Mouse (Mus musculus) embryonic facial prominence, embryonic 13.5 days (tissue): ENCODE measurements around the gene Crb1. TPM values are rescaled to one million over a fixed set of nuclear protein-coding genes. Genes with fewer than 3 reads are reported as not detected.
"Not testable (repeated sequence)": the region's sequence is repeated elsewhere in the genome, so short reads cannot be mapped to it uniquely, and the experiment has no call there.

ENCODE experiments used
- ATAC-seq: fragments of 200-750 bp; cut with Nextera tagmentation; 2 replicates; pipeline ENCODE4 v1.8.0; 2017; ENCODE audit warnings: low read depth; ENCODE audit not compliant: insufficient number of reproducible peaks, insufficient read depth, low FRiP score, low TSS enrichment
- H3K27ac ChIP-seq: fragments of 300-500 bp; sonication (generic); 2 replicates; pipeline ENCODE4 v1.5.1; 2015; ENCODE audit warnings: moderate library complexity, mild to moderate bottlenecking, inconsistent platforms
- H3K27me3 ChIP-seq: fragments of 300-500 bp; sonication (generic); 2 replicates; pipeline ENCODE4 v1.6.1; 2015; ENCODE audit warnings: mild to moderate bottlenecking, inconsistent platforms
- H3K36me3 ChIP-seq: fragments of 300-500 bp; sonication (generic); 2 replicates; pipeline ENCODE4 v1.6.1; 2015; ENCODE audit warnings: mild to moderate bottlenecking, inconsistent platforms
- H3K4me1 ChIP-seq: fragments of 300-500 bp; sonication (generic); 2 replicates; pipeline ENCODE4 v1.6.1; 2015; ENCODE audit warnings: inconsistent platforms
- H3K4me2 ChIP-seq: fragments of 300-500 bp; sonication (generic); 2 replicates; pipeline ENCODE4 v1.6.1; 2015; ENCODE audit warnings: moderate library complexity, mild to moderate bottlenecking, inconsistent platforms
- H3K4me3 ChIP-seq: fragments of 300-500 bp; sonication (generic); 2 replicates; pipeline ENCODE4 v1.5.1; 2015; ENCODE audit warnings: mild to moderate bottlenecking, inconsistent platforms
- H3K9ac ChIP-seq: fragments of 300-500 bp; sonication (generic); 2 replicates; pipeline ENCODE4 v1.6.1; 2015; ENCODE audit warnings: mild to moderate bottlenecking, inconsistent platforms
- H3K9me3 ChIP-seq: fragments of 300-500 bp; sonication (generic); 2 replicates; pipeline ENCODE4 v1.6.1; 2016; ENCODE audit warnings: inconsistent platforms
- WGBS: fragments of 180-500 bp; shearing (Covaris S2); methylation state at CpG from one replicate; pipeline ENCODE4 v1.1.7; 2015; ENCODE audit warnings: mixed read lengths; 5-methylcytosine and 5-hydroxymethylcytosine counted together
- polyA plus RNA-seq: library from polyadenylated mRNA; unstranded; fragments of >200 nt; fragmentation: Nextera tagmentation; extraction: Ambion mirVana; gene quantifications from 2 replicates; pipeline ENCODE4 v1.2.1, GENCODE M21; 2015

Crb1 gene
- polyA plus RNA-seq, 1 experiment from 2014 or later = not detected

DNA sequence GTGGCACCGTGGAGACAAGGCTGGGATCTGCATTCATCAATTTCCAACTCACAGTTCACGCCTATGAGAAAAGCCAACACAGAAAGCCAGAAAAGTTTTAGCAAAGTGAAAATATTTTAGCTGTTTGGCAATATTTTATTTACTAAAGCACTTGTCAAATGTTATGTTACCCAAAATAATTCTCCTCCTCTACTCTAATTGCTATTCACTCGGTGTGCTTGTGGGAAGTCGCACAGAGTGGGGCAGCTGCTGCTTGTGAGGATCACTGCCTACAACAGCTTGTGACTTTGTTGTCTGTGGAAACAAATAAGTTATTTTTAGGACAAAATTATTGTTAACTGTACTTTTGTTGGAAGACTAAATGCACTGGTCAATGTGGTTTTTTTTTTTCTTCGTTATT is 48.6 kb downstream of the Crb1 start:
- Histone ChIP-seq H3K27me3 (no peaks in the 10 kb centered on the region), H3K36me3 (no peaks in the 10 kb centered on the region), H3K27ac (no peak overlapping the region), H3K4me1 (no peaks in the 10 kb centered on the region), H3K9me3 (no peaks in the 10 kb centered on the region), H3K4me3 (no peak overlapping the region), H3K9ac (no peak overlapping the region), H3K4me2 (no peak overlapping the region)
- ATAC-seq = no peak
- WGBS = 87% methylated on average over 5 of the region's 5 CpGs

DNA sequence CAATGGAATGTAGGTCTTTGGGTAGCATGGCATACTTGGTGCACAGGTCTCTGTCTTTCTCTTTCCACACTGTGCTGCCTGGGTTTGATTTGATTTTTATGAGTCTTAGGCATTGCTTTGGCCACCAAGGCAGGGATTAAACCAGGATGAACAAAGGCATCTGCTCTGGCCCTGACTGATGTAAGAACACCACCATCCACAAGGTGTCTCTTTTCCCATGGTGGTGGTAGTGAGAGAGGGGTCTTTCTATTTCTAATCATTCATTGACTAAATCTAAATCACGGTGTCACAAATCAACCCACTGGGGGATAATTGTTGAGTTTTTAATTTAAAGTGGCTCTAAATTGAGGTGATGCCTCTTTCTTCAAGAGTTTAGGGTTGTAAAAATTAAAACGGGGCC is 51.5 kb downstream of the Crb1 start:
- WGBS = 66% methylated on average over 2 of the region's 2 CpGs
- ATAC-seq = no peak
- no peak overlapping the region for H3K4me3 ChIP-seq
- no peaks in the 10 kb centered on the region for H3K36me3 ChIP-seq
- no peaks in the 10 kb centered on the region for H3K27me3 ChIP-seq
- no peaks in the 10 kb centered on the region for H3K9me3 ChIP-seq
- no peak overlapping the region for H3K27ac ChIP-seq
- no peaks in the 10 kb centered on the region for H3K4me1 ChIP-seq
- no peak overlapping the region for H3K4me2 ChIP-seq
- no peak overlapping the region for H3K9ac ChIP-seq

DNA sequence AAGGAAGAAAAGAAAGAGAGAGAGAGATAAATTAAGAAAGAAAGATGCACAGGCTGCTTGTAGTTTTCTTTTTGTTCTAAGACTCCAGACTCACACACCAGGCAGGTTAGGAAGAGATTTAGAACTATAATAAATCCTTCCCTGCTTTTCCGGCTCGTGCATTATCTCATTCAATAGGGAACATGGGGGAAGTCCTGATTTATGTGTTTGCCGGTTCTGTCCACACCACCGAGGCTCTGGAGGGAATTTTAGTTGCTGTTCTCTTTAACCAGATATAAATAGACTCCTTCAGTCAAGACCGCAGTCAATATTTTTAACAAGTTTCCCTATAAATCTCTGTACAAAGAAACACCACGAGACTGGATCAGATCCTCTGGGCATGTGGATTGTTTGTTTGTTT is 57.1 kb downstream of the Crb1 start:
- Histone ChIP-seq H3K27me3 (no peaks in the 10 kb centered on the region), H3K4me2 (no peak overlapping the region), H3K9ac (no peak overlapping the region), H3K36me3 (no peaks in the 10 kb centered on the region), H3K9me3 (no peaks in the 10 kb centered on the region), H3K27ac (no peak overlapping the region), H3K4me1 (no peaks in the 10 kb centered on the region), H3K4me3 (no peak overlapping the region)
- no peak for ATAC-seq
- WGBS = 85% methylated on average over 6 of the region's 6 CpGs

DNA sequence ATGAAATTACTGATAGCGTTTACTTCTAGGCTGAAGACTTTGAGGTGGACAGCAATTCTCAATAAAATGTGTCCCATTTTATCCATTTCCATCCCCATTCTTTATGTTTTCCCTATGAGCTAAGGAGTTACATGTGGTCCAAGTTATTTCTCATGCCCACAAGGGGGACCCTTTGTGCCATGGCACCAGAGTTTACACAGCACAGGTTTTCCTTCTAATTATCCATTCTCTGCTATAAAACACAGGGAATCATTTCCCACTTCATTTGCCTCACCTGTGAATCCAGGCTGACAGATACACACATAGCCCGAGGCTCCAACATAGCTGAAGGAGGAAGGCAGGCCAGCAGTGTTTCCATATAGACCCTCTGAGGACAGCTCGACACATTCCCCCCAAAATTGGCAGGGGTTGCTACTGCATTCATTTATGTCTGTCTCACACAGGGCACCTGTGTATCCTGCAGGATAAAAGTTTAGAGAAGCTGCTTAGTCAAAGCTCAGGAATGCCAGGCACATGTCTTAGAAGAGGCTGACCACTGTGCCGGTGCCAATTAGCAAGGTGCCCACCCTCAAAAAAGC is 62.5 kb downstream of the Crb1 start:
- Histone ChIP-seq H3K9ac (no peak overlapping the region), H3K27me3 (no peaks in the 10 kb centered on the region), H3K9me3 (no peaks in the 10 kb centered on the region), H3K4me1 (no peaks in the 10 kb centered on the region), H3K36me3 (no peaks in the 10 kb centered on the region), H3K27ac (no peak overlapping the region), H3K4me3 (no peak overlapping the region), H3K4me2 (no peak overlapping the region)
- WGBS = 85% methylated on average over 4 of the region's 4 CpGs
- ATAC-seq = no peak

DNA sequence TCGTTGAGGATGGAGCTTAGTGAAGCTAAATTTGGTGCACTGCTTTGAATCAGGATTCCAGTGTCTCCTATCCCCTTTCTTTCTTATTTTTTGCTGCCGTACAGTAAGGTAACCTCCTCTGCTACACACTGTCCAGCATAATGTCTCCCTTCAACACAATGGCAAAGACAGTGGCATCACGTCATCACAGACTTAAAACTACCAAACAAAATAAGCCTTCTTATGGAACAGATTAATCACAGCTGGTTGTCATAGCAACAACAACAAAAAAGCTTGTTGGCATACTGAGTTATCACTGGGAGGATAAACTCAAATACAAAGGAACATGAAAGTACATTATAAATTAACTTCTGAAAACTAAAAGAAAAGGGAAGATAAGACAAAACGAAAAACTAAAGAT is 68.0 kb downstream of the Crb1 start:
- Histone ChIP-seq H3K27ac (no peak overlapping the region), H3K27me3 (no peaks in the 10 kb centered on the region), H3K9me3 (no peaks in the 10 kb centered on the region), H3K4me2 (no peak overlapping the region), H3K4me3 (no peak overlapping the region), H3K9ac (no peak overlapping the region), H3K36me3 (no peaks in the 10 kb centered on the region), H3K4me1 (no peaks in the 10 kb centered on the region)
- 56% methylated on average over 4 of the region's 4 CpGs for WGBS
- no peak for ATAC-seq

DNA sequence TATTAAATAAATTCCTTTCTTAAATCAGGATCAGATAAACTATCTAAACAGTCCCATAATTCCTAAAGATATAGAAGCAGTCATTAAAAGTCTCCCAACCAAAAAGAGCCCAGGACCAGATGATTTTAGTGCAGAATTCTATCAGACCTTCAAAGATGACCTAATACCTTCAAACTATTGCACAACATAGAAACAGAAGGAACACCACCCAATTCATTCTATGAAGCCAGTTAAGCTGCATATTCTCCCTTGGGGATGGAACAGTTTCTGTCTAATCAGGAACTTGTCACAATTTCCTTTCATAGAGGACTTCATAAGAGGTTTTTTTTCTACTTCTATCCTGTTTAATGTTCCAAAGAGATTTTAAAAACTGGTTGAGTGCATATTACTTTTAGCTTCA is 74.4 kb downstream of the Crb1 start:
- ATAC-seq, H3K4me1 ChIP-seq, H3K36me3 ChIP-seq, H3K9ac ChIP-seq, H3K4me3 ChIP-seq, H3K27ac ChIP-seq, H3K27me3 ChIP-seq, H3K4me2 ChIP-seq, H3K9me3 ChIP-seq: not testable (repeated sequence)

DNA sequence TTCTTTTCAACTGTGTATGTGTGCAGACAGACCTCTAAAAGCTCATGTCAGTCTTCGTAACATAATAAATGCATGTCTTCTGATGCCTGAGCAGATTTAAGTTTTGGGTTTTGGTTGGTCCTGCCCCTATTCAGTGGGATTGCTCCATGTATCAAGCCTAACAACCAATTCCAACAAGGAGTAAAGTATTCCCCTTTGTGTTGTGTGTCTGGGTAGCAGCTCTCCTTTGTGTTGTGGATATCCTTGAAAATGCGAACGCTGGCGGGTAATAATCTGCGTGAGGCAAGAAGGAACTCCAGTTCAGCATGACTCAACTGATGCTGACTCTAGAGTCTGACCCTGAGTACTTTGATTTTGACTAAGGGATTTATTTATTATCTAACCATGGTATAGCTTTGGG is 75.1 kb downstream of the Crb1 start:
- H3K4me3 ChIP-seq = no peak overlapping the region
- H3K27me3 ChIP-seq = no peaks in the 10 kb centered on the region
- H3K9ac ChIP-seq = no peak overlapping the region
- no peak overlapping the region for H3K27ac ChIP-seq
- ATAC-seq = no peak
- no peak overlapping the region for H3K4me2 ChIP-seq
- H3K9me3 ChIP-seq = no peaks in the 10 kb centered on the region
- no peaks in the 10 kb centered on the region for H3K4me1 ChIP-seq
- no peaks in the 10 kb centered on the region for H3K36me3 ChIP-seq
- WGBS = 86% methylated on average over 5 of the region's 5 CpGs

DNA sequence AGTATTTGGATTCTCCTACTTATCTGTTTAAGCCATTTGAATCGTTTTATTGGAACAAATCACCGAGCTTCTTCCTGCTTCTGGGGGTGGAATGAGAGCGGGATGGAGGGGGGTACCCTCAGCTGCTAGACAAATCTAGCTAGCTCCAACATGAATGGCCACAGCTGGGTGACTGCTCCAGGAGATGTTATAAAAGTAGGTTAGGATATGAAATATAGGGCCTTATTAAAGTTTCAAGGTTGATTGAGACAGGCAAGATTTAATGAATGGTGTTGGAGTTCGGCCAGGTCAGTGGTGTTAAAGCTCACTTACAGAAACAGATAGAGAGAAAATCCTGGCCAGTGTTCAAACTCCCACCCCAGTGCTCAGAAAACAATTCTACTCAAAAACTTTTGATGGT is 84.9 kb downstream of the Crb1 start:
- no peak for ATAC-seq
- 85% methylated on average over 4 of the region's 4 CpGs for WGBS
- no peaks in the 10 kb centered on the region for H3K4me1 ChIP-seq
- no peak overlapping the region for H3K4me2 ChIP-seq
- no peak overlapping the region for H3K9ac ChIP-seq
- H3K27ac ChIP-seq = no peak overlapping the region
- no peak overlapping the region for H3K4me3 ChIP-seq
- no peaks in the 10 kb centered on the region for H3K36me3 ChIP-seq
- no peaks in the 10 kb centered on the region for H3K9me3 ChIP-seq
- no peaks in the 10 kb centered on the region for H3K27me3 ChIP-seq

DNA sequence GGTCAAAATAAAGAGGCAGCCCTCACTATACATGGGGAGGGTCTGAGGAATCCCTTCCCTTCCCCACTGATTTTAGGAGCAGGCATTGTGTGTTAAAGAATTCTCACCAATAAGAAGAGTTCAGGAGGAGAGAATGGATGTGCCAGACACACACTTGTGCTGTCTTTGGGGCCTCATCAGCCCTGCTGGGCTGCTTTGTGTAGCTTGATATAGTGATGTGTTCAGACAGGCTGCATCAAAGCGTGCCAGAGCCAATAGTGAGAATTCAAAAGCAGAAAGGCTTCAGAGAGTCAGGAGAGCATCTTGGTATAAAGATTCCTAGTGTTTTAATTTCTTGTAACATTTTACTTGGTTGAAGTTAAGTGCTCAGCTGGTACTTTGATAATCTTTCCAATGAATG is 85.3 kb downstream of the Crb1 start:
- no peaks in the 10 kb centered on the region for H3K4me1 ChIP-seq
- no peaks in the 10 kb centered on the region for H3K36me3 ChIP-seq
- H3K9me3 ChIP-seq = no peaks in the 10 kb centered on the region
- H3K4me2 ChIP-seq = no peak overlapping the region
- WGBS = 72% methylated on average over 1 of the region's 1 CpGs
- no peak for ATAC-seq
- no peak overlapping the region for H3K9ac ChIP-seq
- no peaks in the 10 kb centered on the region for H3K27me3 ChIP-seq
- no peak overlapping the region for H3K4me3 ChIP-seq
- no peak overlapping the region for H3K27ac ChIP-seq

DNA sequence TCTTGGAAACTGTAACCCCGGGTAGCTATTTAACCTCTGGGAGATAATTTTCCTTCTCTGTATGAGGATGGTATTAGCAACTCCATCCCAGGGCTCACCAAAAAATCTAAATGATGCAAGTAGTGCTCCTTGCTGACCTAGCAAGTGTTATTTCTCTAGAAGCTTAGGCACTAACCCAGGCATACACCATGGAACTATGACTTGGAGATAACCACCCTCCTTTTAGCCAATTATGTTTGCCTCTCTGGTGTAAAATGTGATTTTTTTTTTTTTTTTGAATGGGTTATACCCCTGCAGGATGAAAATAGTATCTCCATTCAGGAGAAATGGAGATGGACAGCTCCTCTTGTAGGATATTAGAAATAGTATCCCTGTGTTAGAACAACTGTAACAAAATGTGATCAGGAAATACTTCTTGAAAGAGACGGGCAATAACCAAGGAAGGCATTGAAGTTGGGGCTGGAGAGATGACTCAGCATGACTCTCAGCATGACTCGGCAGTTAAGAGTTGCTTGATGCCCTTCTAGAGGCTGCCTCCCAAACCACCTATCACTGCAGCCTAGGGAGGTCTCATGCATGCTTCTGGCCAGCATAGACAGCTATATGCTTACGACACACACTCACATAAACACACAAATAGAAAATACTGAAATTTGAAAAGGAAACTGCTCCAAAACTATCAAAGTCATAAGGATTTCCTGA is 100.1 kb downstream of the Crb1 start:
- WGBS = 71% methylated on average over 4 of the region's 4 CpGs

DNA sequence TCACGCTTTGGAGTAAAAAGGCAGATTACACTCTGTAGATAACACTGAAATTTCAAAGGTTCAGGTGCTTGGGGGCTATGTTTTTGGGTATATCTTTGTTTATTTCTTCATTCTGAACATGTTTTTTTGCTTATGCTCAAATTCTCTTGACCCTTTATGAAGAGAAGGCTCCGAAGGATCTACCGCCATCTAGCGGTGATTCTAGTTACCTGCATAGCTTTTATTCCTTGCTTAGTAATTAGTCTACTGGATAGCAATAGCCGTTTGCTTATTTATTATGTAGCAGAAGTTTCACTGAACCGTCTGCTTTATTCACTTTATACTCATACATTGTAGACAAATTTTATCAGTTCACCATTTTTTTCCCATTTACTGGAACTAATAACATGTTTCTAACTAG is 109.1 kb downstream of the Crb1 start:
- H3K27me3 ChIP-seq = no peaks in the 10 kb centered on the region
- ATAC-seq = no peak
- no peak overlapping the region for H3K4me2 ChIP-seq
- WGBS = 18% methylated on average over 6 of the region's 6 CpGs
- no peak overlapping the region for H3K27ac ChIP-seq
- H3K4me1 ChIP-seq = no peaks in the 10 kb centered on the region
- H3K9me3 ChIP-seq = no peaks in the 10 kb centered on the region
- no peak overlapping the region for H3K9ac ChIP-seq
- no peak overlapping the region for H3K4me3 ChIP-seq
- no peaks in the 10 kb centered on the region for H3K36me3 ChIP-seq

More for the DNA sequence above, 100.1 kb downstream of the Crb1 start:
- no peaks in the 10 kb centered on the region for H3K4me1 ChIP-seq
- no peak overlapping the region for H3K9ac ChIP-seq
- H3K36me3 ChIP-seq = no peaks in the 10 kb centered on the region
- no peaks in the 10 kb centered on the region for H3K9me3 ChIP-seq
- no peak overlapping the region for H3K4me3 ChIP-seq
- no peak for ATAC-seq
- H3K4me2 ChIP-seq = no peak overlapping the region
- H3K27me3 ChIP-seq = no peaks in the 10 kb centered on the region
- H3K27ac ChIP-seq = no peak overlapping the region

DNA sequence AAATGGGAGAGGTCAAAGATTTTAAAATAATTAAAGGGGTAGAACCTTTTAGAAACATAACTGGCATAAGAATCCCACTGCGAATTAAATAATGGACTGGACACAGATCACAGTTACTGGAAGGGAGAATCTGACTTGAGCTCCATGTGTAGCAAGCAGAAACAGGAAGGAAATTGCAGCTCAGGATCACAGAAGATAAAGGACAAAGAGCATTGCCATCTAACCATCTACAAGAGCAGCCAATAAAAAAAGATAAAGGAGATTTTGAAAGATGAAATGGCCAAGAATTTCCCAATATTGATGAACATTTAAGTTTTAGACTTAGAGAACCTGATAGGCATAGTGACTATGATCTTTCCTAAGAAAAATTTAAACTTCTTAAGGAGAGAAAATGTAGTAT is 112.7 kb downstream of the Crb1 start:
- Histone ChIP-seq H3K27me3 (no peaks in the 10 kb centered on the region), H3K27ac (no peak overlapping the region), H3K9ac (no peak overlapping the region), H3K36me3 (no peaks in the 10 kb centered on the region), H3K4me2 (no peak overlapping the region), H3K4me1 (no peaks in the 10 kb centered on the region), H3K4me3 (no peak overlapping the region), H3K9me3 (no peaks in the 10 kb centered on the region)
- WGBS = 90% methylated on average over 1 of the region's 1 CpGs
- ATAC-seq = no peak
